Mouse (Mus musculus) ES-Bruce4 (cell line): ENCODE measurements around the gene Ltbp4. TPM values are rescaled to one million over a fixed set of nuclear protein-coding genes. Genes with fewer than 3 reads are reported as not detected.

Source experiments
- H3K27ac ChIP-seq: 2 replicates; pipeline ENCODE4 v1.5.1; 2012; ENCODE audit warnings: low read length, inconsistent platforms; ENCODE audit not compliant: insufficient read depth
- H3K27me3 ChIP-seq: 2 replicates; pipeline ENCODE4 v1.6.1; 2012; ENCODE audit warnings: mild to moderate bottlenecking, low read length, inconsistent platforms; ENCODE audit not compliant: control insufficient read depth, poor library complexity, insufficient read depth, severe bottlenecking
- H3K36me3 ChIP-seq: 2 replicates; pipeline ENCODE4 v1.6.1; 2012; ENCODE audit warnings: inconsistent platforms, mild to moderate bottlenecking, low read length, moderate library complexity; ENCODE audit not compliant: control insufficient read depth, poor library complexity, insufficient read depth, severe bottlenecking
- H3K4me1 ChIP-seq: one replicate; pipeline ENCODE4 v1.8.1; 2011; ENCODE audit warnings: low read length; ENCODE audit not compliant: control insufficient read depth, insufficient read depth
- H3K4me3 ChIP-seq: 2 replicates; pipeline ENCODE4 v1.5.1; 2011; ENCODE audit warnings: low read depth, mild to moderate bottlenecking, low read length
- H3K9ac ChIP-seq: 2 replicates; pipeline ENCODE4 v1.6.1; 2012; ENCODE audit warnings: low read depth, mild to moderate bottlenecking, inconsistent platforms; ENCODE audit not compliant: poor library complexity, severe bottlenecking
- H3K9me3 ChIP-seq: replicated peaks from 2 replicates; pipeline ENCODE4 v1.6.1; 2012; ENCODE audit warnings: mild to moderate bottlenecking, low read length, inconsistent platforms; ENCODE audit not compliant: control insufficient read depth, poor library complexity, insufficient read depth, severe bottlenecking
- CTCF ChIP-seq: IDR thresholded peaks from one replicate; pipeline ENCODE4 v1.8.1; 2011; ENCODE audit warnings: low read depth, low read length
- EP300 ChIP-seq: IDR thresholded peaks from 2 replicates; pipeline ENCODE4 v1.6.1; 2011; ENCODE audit warnings: low read depth, low read length; ENCODE audit not compliant: insufficient read depth
- POLR2A ChIP-seq: IDR thresholded peaks from one replicate; pipeline ENCODE4 v1.8.1; 2011; ENCODE audit warnings: low read length; ENCODE audit not compliant: insufficient read depth
- polyA plus RNA-seq: library from polyadenylated mRNA; stranded (reverse); fragments of >200 nt; gene quantifications from 2 replicates; pipeline ENCODE4 v1.2.4, GENCODE M21; 2011; ENCODE audit warnings: low read depth; ENCODE audit not compliant: missing spikeins, insufficient read depth, insufficient read length

Gene Ltbp4
- polyA plus RNA-seq, 1 experiment, result 66.8 TPM

GRCm38 (mm10) chr7:27331541-27331851, 6.0 kb downstream of the Ltbp4 start:
- Histone ChIP-seq H3K27me3 (no peaks in the 10 kb centered on the region), H3K27ac (peak overlapping the region; percentile 95), H3K9me3 (no peaks in the 10 kb centered on the region), H3K4me1 (peaks cover 8% of the 10 kb centered on the region), H3K36me3 (no peaks in the 10 kb centered on the region), H3K4me3 (peak overlapping the region; percentile 66), H3K9ac (peak overlapping the region; percentile 91)
- no peak for TF ChIP-seq EP300
- TF ChIP-seq CTCF, result no peak
- no peak for TF ChIP-seq POLR2A

- peak overlapping the region; percentile 91 for H3K9ac ChIP-seq
- no peaks in the 10 kb centered on the region for H3K36me3 ChIP-seq
- H3K9me3 ChIP-seq, result no peaks in the 10 kb centered on the region
- H3K4me1 ChIP-seq, result peaks cover 8% of the 10 kb centered on the region
- H3K27me3 ChIP-seq, result no peaks in the 10 kb centered on the region
- H3K27ac ChIP-seq, result peak overlapping the region; percentile 95
- no peak for TF ChIP-seq CTCF
- peak; percentile 71; the same call in 1 of the 2 replicates for TF ChIP-seq EP300
- TF ChIP-seq POLR2A, result peak; percentile 8
- H3K4me3 ChIP-seq, result peak overlapping the region; percentile 72
These were observed 6.6 kb downstream of the Ltbp4 start for GRCm38 (mm10) chr7:27330709-27331540.

- TF ChIP-seq EP300 (no peak), CTCF (no peak), POLR2A (no peak)
- peaks cover 6% of the 10 kb centered on the region for H3K4me1 ChIP-seq
- H3K27ac ChIP-seq, result peak overlapping the region; percentile 88
- peak overlapping the region; percentile 72 for H3K4me3 ChIP-seq
- no peaks in the 10 kb centered on the region for H3K9me3 ChIP-seq
- H3K27me3 ChIP-seq, result no peaks in the 10 kb centered on the region
- H3K9ac ChIP-seq, result peak overlapping the region; percentile 81
- H3K36me3 ChIP-seq, result no peaks in the 10 kb centered on the region
These were observed 7.5 kb downstream of the Ltbp4 start for GRCm38 (mm10) chr7:27329981-27330380.

- TF ChIP-seq CTCF (peak; percentile 82), EP300 (peak; percentile 54; the same call in 1 of the 2 replicates), POLR2A (no peak)
- Histone ChIP-seq H3K9ac (peak overlapping the region; percentile 81), H3K36me3 (no peaks in the 10 kb centered on the region), H3K27me3 (no peaks in the 10 kb centered on the region), H3K4me1 (peaks cover 6% of the 10 kb centered on the region), H3K27ac (peak overlapping the region; percentile 88), H3K4me3 (peak overlapping the region; percentile 72), H3K9me3 (no peaks in the 10 kb centered on the region)
These were observed 8.1 kb downstream of the Ltbp4 start for GRCm38 (mm10) chr7:27329326-27329947.

GRCm38 (mm10) chr7:27328648-27329047, 8.8 kb downstream of the Ltbp4 start:
- Histone ChIP-seq H3K27me3 (no peaks in the 10 kb centered on the region), H3K4me3 (peak overlapping the region; percentile 72; the same call in 1 of the 2 replicates), H3K9me3 (no peaks in the 10 kb centered on the region), H3K27ac (no peak overlapping the region), H3K9ac (peak overlapping the region; percentile 81), H3K36me3 (peaks cover 4% of the 10 kb centered on the region; the same call in 1 of the 2 replicates), H3K4me1 (peaks cover 6% of the 10 kb centered on the region)
- no peak for TF ChIP-seq EP300
- no peak for TF ChIP-seq CTCF
- TF ChIP-seq POLR2A, result no peak

GRCm38 (mm10) chr7:27328161-27328560, 9.3 kb downstream of the Ltbp4 start:
- peaks cover 6% of the 10 kb centered on the region for H3K4me1 ChIP-seq
- peak overlapping the region; percentile 36 for H3K4me3 ChIP-seq

More at GRCm38 (mm10) chr7:27328161-27328560, 9.3 kb downstream of the Ltbp4 start:
- H3K9ac ChIP-seq, result no peak overlapping the region
- H3K27me3 ChIP-seq, result no peaks in the 10 kb centered on the region
- no peaks in the 10 kb centered on the region for H3K9me3 ChIP-seq
- TF ChIP-seq POLR2A (no peak), CTCF (no peak), EP300 (no peak)
- H3K27ac ChIP-seq, result peak overlapping the region; percentile 40; the same call in 1 of the 2 replicates
- H3K36me3 ChIP-seq, result peaks cover 9% of the 10 kb centered on the region; the same call in 1 of the 2 replicates
